In the genomic region with DNA sequence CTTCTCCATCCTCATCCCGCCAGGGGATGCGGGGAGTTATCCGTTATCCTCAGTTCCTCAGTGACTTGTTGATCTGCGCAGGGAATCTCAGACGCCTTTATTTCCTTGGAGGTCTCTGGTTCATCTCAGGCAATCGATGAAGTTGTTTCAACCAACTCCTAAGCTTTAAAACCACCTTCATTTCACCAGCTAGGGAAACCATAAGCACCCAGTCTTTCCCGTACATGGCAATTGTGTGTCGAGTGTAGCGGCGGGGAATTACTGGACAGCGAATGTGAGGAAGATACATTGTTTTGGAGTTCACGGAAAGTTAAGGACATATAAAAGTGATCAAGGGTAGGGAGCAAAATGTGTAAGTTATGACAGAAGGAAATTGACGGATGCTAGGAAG, we compare ENCODE assay signal across 8 mouse cellular contexts. TPM values are rescaled to one million over a fixed set of nuclear protein-coding genes. Genes with fewer than 3 reads are reported as not detected.
DNase-seq lines count a peak whose midpoint lies in the region; ATAC-seq and TF ChIP-seq lines count a peak whose summit lies in the region.

No protein-coding gene starts in this region.

- no peak for TF ChIP-seq EP300 in liver, embryonic 14.5 days (IDR thresholded peaks at IDR 0.05; ENCODE audit: low read depth)

- H3K4me2 ChIP-seq in forebrain, embryonic 11.5 days (ENCODE audit: low read depth, low read length, severe bottlenecking) = peak overlapping the region; percentile 51
- peak overlapping the region; percentile 76 for H3K4me2 ChIP-seq in liver, embryonic 14.5 days (ENCODE audit: low read depth)

- H3K9me3 ChIP-seq in heart, embryonic 10.5 days = no peaks in the 10 kb centered on the region
- H3K9me3 ChIP-seq in E14TG2a.4 (ENCODE audit: low read length) = no peaks in the 10 kb centered on the region
- no peaks in the 10 kb centered on the region for H3K9me3 ChIP-seq in forebrain, embryonic 11.5 days (ENCODE audit: control insufficient read depth, low read length)
- no peaks in the 10 kb centered on the region for H3K9me3 ChIP-seq in liver, embryonic 14.5 days (ENCODE audit: control insufficient read depth, low read length)

- WGBS in heart, embryonic 10.5 days = under 1% methylated on average over 13 of the region's 13 CpGs
- under 1% methylated on average over 13 of the region's 13 CpGs for WGBS in forebrain, embryonic 11.5 days
- whole genome bisulfite sequencing in liver, embryonic 14.5 days (ENCODE audit: insufficient replicate concordance) = under 1% methylated on average over 13 of the region's 13 CpGs

- ATAC-seq in forebrain, embryonic 11.5 days (replicated peaks; ENCODE audit: low FRiP score) = no peak
- no peak for ATAC-seq in liver, embryonic 14.5 days (ENCODE audit: insufficient read depth)

- H3K36me3 ChIP-seq in heart, embryonic 10.5 days = peaks cover 12% of the 10 kb centered on the region
- H3K36me3 ChIP-seq in E14TG2a.4 (ENCODE audit: insufficient read depth, low read length) = peaks cover 30% of the 10 kb centered on the region
- no peaks in the 10 kb centered on the region for H3K36me3 ChIP-seq in forebrain, embryonic 11.5 days (ENCODE audit: control insufficient read depth, insufficient read depth, low read length)
- H3K36me3 ChIP-seq in liver, embryonic 14.5 days (replicated peaks; ENCODE audit: control insufficient read depth, insufficient read depth, low read depth) = peaks cover 7% of the 10 kb centered on the region

- H3K27ac ChIP-seq in heart, embryonic 10.5 days = peak overlapping the region; percentile 91
- peak overlapping the region; percentile 91 for H3K27ac ChIP-seq in forebrain, embryonic 11.5 days (ENCODE audit: low read depth, low read length)
- peak overlapping the region; percentile 81 for H3K27ac ChIP-seq in liver, embryonic 14.5 days

- peaks cover 3% of the 10 kb centered on the region; the same call in 1 of the 2 replicates for H3K4me1 ChIP-seq in heart, embryonic 10.5 days
- peaks cover 15% of the 10 kb centered on the region for H3K4me1 ChIP-seq in E14TG2a.4 (replicated peaks; ENCODE audit: low read depth, low read length)
- no peaks in the 10 kb centered on the region; the same call in 1 of the 2 replicates for H3K4me1 ChIP-seq in forebrain, embryonic 11.5 days (replicated peaks; ENCODE audit: control insufficient read depth, insufficient read depth, low read length)
- peaks cover 0 to 5% of the 10 kb centered on the region in 2 experiments; a peak in 2 of 4 replicates for H3K4me1 ChIP-seq in liver, embryonic 14.5 days (replicated peaks; ENCODE audit: control insufficient read depth in 2 of 2, insufficient read depth in 2 of 2, low read length in 1 of 2)

- DNase-seq in heart, embryonic 10.5 days (ENCODE audit: low spot score) = no peak
- no peak for DNase-seq in heart, adult 9 months (ENCODE audit: low spot score in 2 of 2)
- no peak for DNase-seq in forebrain, embryonic 11.5 days (ENCODE audit: low spot score)
- peak in 1 of 3 experiments; percentile 29 for DNase-seq in liver, embryonic 14.5 days (ENCODE audit: low read depth in 3 of 3, low spot score in 3 of 3)
- DNase-seq in gastrocnemius, postnatal 4 days (ENCODE audit: low spot score in 2 of 2) = no peak
- DNase-seq in right cerebral cortex, postnatal 14 days = no peak
- no peak for DNase-seq in lung, postnatal 14 days

- peak overlapping the region; percentile 86 for H3K9ac ChIP-seq in forebrain, embryonic 11.5 days (ENCODE audit: low read length)
- H3K9ac ChIP-seq in liver, embryonic 14.5 days (replicated peaks) = peak overlapping the region; percentile 91

- peak overlapping the region; percentile 81 for H3K4me3 ChIP-seq in heart, embryonic 10.5 days
- H3K4me3 ChIP-seq in E14TG2a.4 (replicated peaks; ENCODE audit: low read length) = peak overlapping the region; percentile 99
- peak overlapping the region; percentile 67 for H3K4me3 ChIP-seq in forebrain, embryonic 11.5 days (ENCODE audit: low read depth, low read length)
- peak overlapping the region; percentile 83 to 97 for H3K4me3 ChIP-seq in liver, embryonic 14.5 days (ENCODE audit: insufficient read depth in 1 of 2, low read depth in 2 of 2, low read length in 2 of 2)

- TF ChIP-seq CTCF in E14TG2a.4 (conservative IDR thresholded peaks at IDR 0.05; ENCODE audit: low read length) = no peak
- no peak for TF ChIP-seq CTCF in liver, embryonic 14.5 days (IDR thresholded peaks at IDR 0.05; ENCODE audit: low read depth)

- no peaks in the 10 kb centered on the region for H3K27me3 ChIP-seq in heart, embryonic 10.5 days (ENCODE audit: insufficient read depth, poor library complexity, severe bottlenecking)
- no peaks in the 10 kb centered on the region for H3K27me3 ChIP-seq in E14TG2a.4 (ENCODE audit: insufficient read depth, low read length)
- no peaks in the 10 kb centered on the region for H3K27me3 ChIP-seq in forebrain, embryonic 11.5 days (ENCODE audit: control insufficient read depth, insufficient read depth, low read length)
- H3K27me3 ChIP-seq in liver, embryonic 14.5 days (ENCODE audit: control insufficient read depth, insufficient read depth, low read length) = no peaks in the 10 kb centered on the region

RNA-seq across cellular contexts. Expression of gene Ncapg, which starts 0.6 kb away (rescaled TPM):
- polyA plus RNA-seq in heart, embryonic 10.5 days (2016; fragmentation: Nextera tagmentation; extraction: Ambion mirVana) = 41.1 and 47.8 TPM in 2 replicates
- polyA plus RNA-seq in forebrain, embryonic 11.5 days (2014; fragmentation: Nextera tagmentation; extraction: Ambion mirVana) = 86.3 and 101 TPM in 2 replicates
- 12.5 and 28.2 TPM in 2 replicates for polyA plus RNA-seq in liver, embryonic 14.5 days (2012; rRNA removed)
- polyA plus RNA-seq in liver, embryonic 14.5 days (2014; fragmentation: Nextera tagmentation; extraction: Ambion mirVana) = 57.4 and 60.6 TPM in 2 replicates
- total RNA-seq in gastrocnemius, postnatal 4 days (2021) = 10 to 100 TPM; 11.6 to 14.3 TPM

RNA-seq across cellular contexts. Expression of gene Fam184b, which starts 30.9 kb away (rescaled TPM):
- 0.22 and 0.39 TPM in 2 replicates for polyA plus RNA-seq in heart, embryonic 10.5 days (2016; fragmentation: Nextera tagmentation; extraction: Ambion mirVana)
- 2.8 and 3.2 TPM in 2 replicates for polyA plus RNA-seq in forebrain, embryonic 11.5 days (2014; fragmentation: Nextera tagmentation; extraction: Ambion mirVana)
- 0.04 TPM in 2 replicates for polyA plus RNA-seq in liver, embryonic 14.5 days (2012; rRNA removed)
- 0.09 TPM in 1 of 2 replicates, not detected in the other for polyA plus RNA-seq in liver, embryonic 14.5 days (2014; fragmentation: Nextera tagmentation; extraction: Ambion mirVana)
- 1 to 10 TPM; 1.8 to 2.0 TPM for total RNA-seq in gastrocnemius, postnatal 4 days (2021)
